Mouse (Mus musculus) CD4-positive naive resting alpha-beta T cell, adult 57 days (primary cell): ENCODE results near the gene Tarbp1. TPM values are rescaled to one million over a fixed set of nuclear protein-coding genes. Genes with fewer than 3 reads are reported as not detected.

Experiments
- total RNA-seq: library from RNA; stranded (reverse); gene quantifications from one replicate; pipeline ENCODE4 v1.2.4, GENCODE M21; 2023

Gene Tarbp1
- 13.5 TPM for total RNA-seq

GRCm38 (mm10) chr8:126474299-126475187, at the start of gene Tarbp1:
TSS of gene Tarbp1 (minus strand) at chr8:126475065.

DNA sequence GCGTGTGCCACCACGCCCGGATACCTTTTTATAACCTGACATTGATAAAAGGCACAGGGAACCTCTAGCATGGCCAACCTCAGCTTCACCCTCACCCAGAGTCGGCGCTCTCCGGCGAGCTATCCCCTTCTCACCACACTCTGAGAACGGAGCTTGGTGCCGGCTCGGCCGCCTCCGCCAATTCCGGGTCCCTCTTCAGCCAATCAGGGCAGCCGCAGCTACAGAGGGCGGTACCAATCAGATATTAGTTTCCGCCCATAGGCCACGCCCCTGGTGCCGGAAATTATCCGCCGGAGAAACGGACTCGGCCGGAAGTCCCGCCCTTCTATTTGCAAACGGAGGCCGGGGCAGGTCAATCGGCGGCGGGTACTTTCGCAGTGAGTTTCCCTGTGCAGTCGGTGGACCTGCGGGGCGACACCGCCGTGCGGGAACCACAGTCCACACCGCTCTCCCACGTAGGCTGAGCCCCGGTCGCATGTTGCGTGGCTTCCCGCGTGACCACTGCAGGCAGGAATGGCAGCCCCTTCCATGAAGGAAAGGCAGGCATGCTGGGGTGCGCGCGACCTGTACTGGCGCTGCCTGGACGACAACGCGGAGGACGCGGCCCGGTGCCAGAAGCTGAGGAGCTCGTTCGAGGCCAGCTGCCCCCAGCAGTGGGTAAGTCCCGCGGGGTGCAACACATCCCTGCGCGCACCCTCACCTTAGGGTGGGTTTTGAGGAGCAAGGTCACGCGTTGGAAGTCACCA, 52.5 kb downstream of the Tarbp1 start, which contains the start of gene Coa6:
Coa6 (plus strand) TSS at position 342 of the 746 bp plus-strand sequence.

Other genes with a start within 250 kb of the Tarbp1 start
- not detected for gene Slc35f3, start 176.5 kb downstream of the Tarbp1 start, total RNA-seq
- 13.4 TPM for gene Coa6, start 52.5 kb downstream of the Tarbp1 start, total RNA-seq
- gene Irf2bp2, start 118.9 kb upstream of the Tarbp1 start, total RNA-seq = 120 TPM